Mouse (Mus musculus) CH12.LX (cell line): Measurements from ENCODE around the gene Tbrg1. TPM values are rescaled to one million over a fixed set of nuclear protein-coding genes. Genes with fewer than 3 reads are reported as not detected.

ENCODE experiments used
- DNase-seq: peaks from one replicate; pipeline ENCODE4 v3.0.0-alpha.2; 2013; ENCODE audit errors: extremely low read depth
- H3K27ac ChIP-seq: 2 replicates; pipeline ENCODE4 v1.5.1; 2012; ENCODE audit warnings: low read depth, mild to moderate bottlenecking, control low read depth, moderate library complexity; ENCODE audit not compliant: insufficient read depth
- H3K27me3 ChIP-seq: replicated peaks from 2 replicates; pipeline ENCODE3; 2012; ENCODE audit warnings: inconsistent platforms
- H3K36me3 ChIP-seq, 2 experiments: replicated peaks in 1 of 2; 2 replicates each; pipeline versions ENCODE3 to v1.6.1; 2012; ENCODE audit warnings: inconsistent platforms in 1 of 2, low read length in 1 of 2, mild to moderate bottlenecking in 1 of 2, mixed read lengths in 1 of 2, moderate library complexity in 1 of 2; ENCODE audit not compliant: control insufficient read depth in 1 of 2, insufficient read depth in 1 of 2
- H3K4me1 ChIP-seq, 2 experiments: 2 replicates each; pipeline ENCODE4 v1.6.1; 2012; ENCODE audit warnings: inconsistent platforms in 1 of 2, moderate library complexity in 1 of 2; ENCODE audit not compliant: insufficient read depth in 2 of 2, control insufficient read depth in 1 of 2
- H3K4me2 ChIP-seq: 2 replicates; pipeline ENCODE4 v1.6.1; 2012; ENCODE audit warnings: low read depth, mild to moderate bottlenecking, control low read depth; ENCODE audit not compliant: poor library complexity, insufficient read depth, severe bottlenecking
- H3K4me3 ChIP-seq, 3 experiments: fragments of 150-350 bp in 1 of 3; sonication (generic) in 1 of 3; replicated peaks in 1 of 3; 2 replicates each; pipeline versions ENCODE3 to v1.5.1; 2011 to 2012; ENCODE audit warnings: low read depth in 2 of 3, low read length in 2 of 3, mild to moderate bottlenecking in 2 of 3, moderate library complexity in 2 of 3, control low read depth in 1 of 3, improper control_type of control experiment in 1 of 3, inconsistent platforms in 1 of 3, mixed read lengths in 1 of 3; ENCODE audit not compliant: poor library complexity in 1 of 3
- H3K79me2 ChIP-seq: replicated peaks from 2 replicates; pipeline ENCODE4 v1.6.1; 2012; ENCODE audit warnings: mild to moderate bottlenecking, moderate library complexity; ENCODE audit not compliant: control insufficient read depth, poor library complexity, insufficient read depth, severe bottlenecking; ENCODE audit errors: extremely low read depth
- H3K9ac ChIP-seq: 2 replicates; pipeline ENCODE4 v1.6.1; 2012; ENCODE audit warnings: low read depth, mild to moderate bottlenecking, control low read depth, moderate library complexity; ENCODE audit not compliant: insufficient read depth
- H3K9me3 ChIP-seq: replicated peaks from 2 replicates; pipeline ENCODE3; 2012; ENCODE audit warnings: low read length, inconsistent platforms, mixed read lengths
- BHLHE40 ChIP-seq: IDR thresholded peaks from 2 replicates; pipeline ENCODE4 v1.6.1; 2011; ENCODE audit warnings: mild to moderate bottlenecking, low read depth, low read length, improper control_type of control experiment
- CHD1 ChIP-seq: IDR thresholded peaks from 2 replicates; pipeline ENCODE4 v1.6.1; 2012; ENCODE audit warnings: low read depth, low read length, improper control_type of control experiment, inconsistent platforms
- CHD2 ChIP-seq: IDR thresholded peaks from 2 replicates; pipeline ENCODE4 v1.6.1; 2011; ENCODE audit warnings: low read length, improper control_type of control experiment
- CTCF ChIP-seq, 2 experiments: IDR thresholded peaks in 1 of 2; conservative IDR thresholded peaks in 1 of 2; 2 replicates each; pipeline ENCODE4 v1.5.1; 2011 to 2012; ENCODE audit warnings: low read depth in 2 of 2, low read length in 2 of 2, improper control_type of control experiment in 1 of 2, inconsistent platforms in 1 of 2, mild to moderate bottlenecking in 1 of 2, moderate library complexity in 1 of 2
- ELF1 ChIP-seq: IDR thresholded peaks from 2 replicates; pipeline ENCODE4 v1.6.1; 2014; ENCODE audit warnings: low read depth, mild to moderate bottlenecking, inconsistent platforms, low read length, improper control_type of control experiment
- EP300 ChIP-seq: IDR thresholded peaks from 2 replicates; pipeline ENCODE4 v1.6.1; 2011; ENCODE audit warnings: low read length, improper control_type of control experiment
- ETS1 ChIP-seq: conservative IDR thresholded peaks from 2 replicates; pipeline ENCODE4 v1.6.1; 2012; ENCODE audit warnings: low read depth, mild to moderate bottlenecking, inconsistent platforms, low read length, improper control_type of control experiment, moderate library complexity
- GABPA ChIP-seq: IDR thresholded peaks from 2 replicates; pipeline ENCODE4 v1.6.1; 2012; ENCODE audit warnings: low read depth, low read length, improper control_type of control experiment, inconsistent platforms; ENCODE audit not compliant: insufficient replicate concordance
- IRF4 ChIP-seq: IDR thresholded peaks from 2 replicates; pipeline ENCODE4 v1.6.1; 2014; ENCODE audit warnings: low read depth, mild to moderate bottlenecking, inconsistent platforms, low read length, improper control_type of control experiment
- JUN ChIP-seq: IDR thresholded peaks from 2 replicates; pipeline ENCODE4 v1.6.1; 2011; ENCODE audit warnings: low read depth, mild to moderate bottlenecking, low read length, improper control_type of control experiment, moderate library complexity; ENCODE audit not compliant: insufficient read depth
- JUND ChIP-seq: conservative IDR thresholded peaks from 2 replicates; pipeline ENCODE4 v1.6.1; 2011; ENCODE audit warnings: low read depth, low read length, improper control_type of control experiment
- KAT2A ChIP-seq: IDR thresholded peaks from 2 replicates; pipeline ENCODE4 v1.6.1; 2012; ENCODE audit warnings: low read length, improper control_type of control experiment, inconsistent platforms; ENCODE audit not compliant: insufficient replicate concordance
- MAFK ChIP-seq: IDR thresholded peaks from 2 replicates; pipeline ENCODE4 v1.6.1; 2011; ENCODE audit warnings: low read length, improper control_type of control experiment; ENCODE audit not compliant: insufficient replicate concordance
- MXI1 ChIP-seq: IDR thresholded peaks from 2 replicates; pipeline ENCODE4 v1.6.1; 2011; ENCODE audit warnings: mild to moderate bottlenecking, low read depth, low read length, improper control_type of control experiment
- SIN3A ChIP-seq: IDR thresholded peaks from 2 replicates; pipeline ENCODE4 v1.6.1; 2012; ENCODE audit warnings: low read length, improper control_type of control experiment, inconsistent platforms
- SMC3 ChIP-seq: IDR thresholded peaks from 2 replicates; pipeline ENCODE4 v1.6.1; 2011; ENCODE audit warnings: low read depth, low read length, improper control_type of control experiment
- TBP ChIP-seq: conservative IDR thresholded peaks from 2 replicates; pipeline ENCODE4 v1.6.1; 2011; ENCODE audit warnings: low read depth, low read length, improper control_type of control experiment
- USF1 ChIP-seq: IDR thresholded peaks from 2 replicates; pipeline ENCODE4 v1.6.1; 2014; ENCODE audit warnings: low read depth, mild to moderate bottlenecking, inconsistent platforms, low read length, improper control_type of control experiment
- ZKSCAN1 ChIP-seq: IDR thresholded peaks from 2 replicates; pipeline ENCODE4 v1.6.1; 2012; ENCODE audit warnings: low read depth, inconsistent platforms, low read length, improper control_type of control experiment, borderline replicate concordance
- ZNF384 ChIP-seq: IDR thresholded peaks from 2 replicates; pipeline ENCODE4 v1.6.1; 2012; ENCODE audit warnings: low read depth, low read length, improper control_type of control experiment, inconsistent platforms
- dilution Hi-C: fragments of 300-500 bp; cut with MboI; formaldehyde crosslinking; loops from 2 replicates; pipeline ENCODE4 v1.14.3; 2020; ENCODE audit warnings: low sequenced_read_pairs; ENCODE audit not compliant: extremely low pct_unique_long_range_greater_than_20kb, extremely low pct_ligation_motif_present
- in situ Hi-C: fragments of 300-500 bp; cut with MboI; formaldehyde crosslinking; loops from 3 replicates; pipeline ENCODE4 v1.14.3; 2019; ENCODE audit warnings: low sequenced_read_pairs, low pct_ligation_motif_present, low pct_unique_long_range_greater_than_20kb, mixed read lengths
- polyA plus RNA-seq: library from polyadenylated mRNA; unstranded; fragments of >175 nt; gene quantifications from 2 replicates; pipeline ENCODE4 v1.2.1, GENCODE M21; 2012; ENCODE audit warnings: low read depth; ENCODE audit not compliant: insufficient read length
- total RNA-seq, 2 experiments: library from RNA; depleted of rRNA; stranded (reverse); fragments of 300-350 nt in 1 of 2; fragments of >200 nt in 1 of 2; gene quantifications; 2 replicates each; pipeline ENCODE4 v1.2.3; 2012 to 2014

Gene Tbrg1
- total and polyA plus RNA-seq, 3 experiments: 97.4 to 115 (median 103) TPM

DNA sequence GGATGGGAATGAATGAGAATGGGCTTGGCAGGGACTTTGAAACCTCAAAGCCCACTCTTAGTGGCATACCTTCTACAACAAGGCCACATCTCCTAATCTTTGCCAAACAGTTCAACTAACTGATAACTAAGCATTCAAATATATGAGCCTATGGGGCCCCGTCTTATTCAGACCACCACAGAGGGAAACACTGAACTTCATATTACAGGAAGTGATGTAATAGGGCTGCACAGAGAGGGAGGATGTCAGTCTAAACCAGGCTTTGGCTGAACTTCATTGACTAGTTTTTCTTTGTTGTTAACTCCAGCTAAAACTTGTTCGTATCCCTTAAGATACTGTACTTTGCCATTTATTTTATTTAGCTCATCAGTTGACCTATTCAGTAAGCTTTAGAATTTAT lies 27.2 kb downstream of the Tbrg1 start:
- in situ Hi-C loops (loop anchor here (10.0 kb wide), 2 partner anchors 85 to 205 kb away; no protein-coding TSS in a partner anchor), dilution Hi-C loops (no loop called here)
- no peak overlapping the region for H3K9ac ChIP-seq
- no peaks in the 10 kb centered on the region for H3K79me2 ChIP-seq
- no peaks in the 10 kb centered on the region for H3K9me3 ChIP-seq
- no peak overlapping the region for H3K4me3 ChIP-seq
- H3K27me3 ChIP-seq: no peaks in the 10 kb centered on the region
- H3K4me2 ChIP-seq: no peak overlapping the region
- peaks cover 0 to 19% of the 10 kb centered on the region in 2 experiments for H3K36me3 ChIP-seq
- peaks cover 13 to 52% of the 10 kb centered on the region in 2 experiments for H3K4me1 ChIP-seq
- DNase-seq: no peak
- TF ChIP-seq USF1 (no peak), MXI1 (no peak), SMC3 (no peak), SIN3A (no peak), ETS1 (no peak), ELF1 (no peak), IRF4 (no peak), KAT2A (no peak), TBP (no peak), CHD2 (no peak), ZNF384 (no peak), GABPA (no peak), JUND (no peak), CHD1 (no peak), EP300 (no peak), ZKSCAN1 (no peak)
- no peak overlapping the region for H3K27ac ChIP-seq

DNA sequence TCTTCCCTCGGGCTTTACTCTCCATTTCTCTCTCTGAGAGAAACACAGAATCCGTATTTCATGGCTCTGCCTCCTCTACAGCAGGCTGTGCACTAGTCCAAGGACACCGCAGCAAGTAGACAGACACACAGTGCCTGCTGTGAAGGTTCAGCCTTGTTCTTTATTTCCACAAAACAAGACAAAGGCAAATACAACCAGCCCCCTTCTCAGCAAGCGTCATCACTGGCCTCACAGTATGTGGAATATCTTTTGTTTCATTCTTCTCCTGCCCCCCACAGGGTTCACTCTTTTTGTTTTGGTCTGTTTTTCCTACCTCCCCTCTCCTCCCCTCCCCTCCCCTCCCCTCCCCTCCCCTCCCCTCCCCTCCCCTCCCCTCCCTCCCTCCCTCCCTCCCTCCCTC lies 28.5 kb downstream of the Tbrg1 start:
- dilution Hi-C loops: no loop called here
- TF ChIP-seq CHD2: no peak
- TF ChIP-seq GABPA: no peak
- no peak for TF ChIP-seq MAFK
- no peak for TF ChIP-seq MXI1
- no peak for TF ChIP-seq CTCF (conservative IDR thresholded peaks at IDR 0.05 in 1 of 2, IDR thresholded peaks at IDR 0.05 in 1 of 2; ENCODE audit: low read depth in 2 of 2, low read length in 2 of 2)
- no peak for TF ChIP-seq CHD1
- TF ChIP-seq JUN: no peak
- TF ChIP-seq ZKSCAN1: no peak
- TF ChIP-seq BHLHE40: no peak
- Histone ChIP-seq H3K27me3 (no peaks in the 10 kb centered on the region), H3K27ac (no peak overlapping the region), H3K9me3 (no peaks in the 10 kb centered on the region), H3K4me1 (peaks cover 15 to 50% of the 10 kb centered on the region in 2 experiments), H3K79me2 (no peaks in the 10 kb centered on the region), H3K4me2 (no peak overlapping the region), H3K9ac (no peak overlapping the region), H3K36me3 (peaks cover 0 to 19% of the 10 kb centered on the region in 2 experiments), H3K4me3 (no peak overlapping the region)
- in situ Hi-C loops: loop anchor here (10.0 kb wide), 2 partner anchors 84 to 204 kb away; no protein-coding TSS in a partner anchor
- no peak for DNase-seq
